Mouse (Mus musculus): ENCODE data around the gene Zfp598. TPM values are rescaled to one million over a fixed set of nuclear protein-coding genes. Genes with fewer than 3 reads are reported as not detected.

Gene Zfp598
- total and polyA plus RNA-seq, 3 experiments = 22.1 to 54.0 (median 31.8) TPM

- TF ChIP-seq ETS1 (conservative IDR thresholded peaks at IDR 0.05; ENCODE audit: low read depth, low read length) = no peak
- TF ChIP-seq SMC3 (IDR thresholded peaks at IDR 0.05; ENCODE audit: low read depth, low read length) = no peak
- peak; percentile 11 for TF ChIP-seq RAD21 (IDR thresholded peaks at IDR 0.05; ENCODE audit: low read depth, low read length)
- peak in 1 of 2 experiments; percentile 57; a peak in 2 of 4 replicates for TF ChIP-seq CTCF (conservative IDR thresholded peaks at IDR 0.05 in 1 of 2, IDR thresholded peaks at IDR 0.05 in 1 of 2; ENCODE audit: low read depth in 2 of 2, low read length in 2 of 2)
- peak; percentile 89 for TF ChIP-seq TBP (conservative IDR thresholded peaks at IDR 0.05; ENCODE audit: low read depth, low read length)
- Histone ChIP-seq H3K9ac (ENCODE audit: insufficient read depth, low read depth) (no peak overlapping the region), H3K27me3 (replicated peaks) (no peaks in the 10 kb centered on the region), H3K4me3 (replicated peaks in 1 of 3; ENCODE audit: low read depth in 2 of 3, low read length in 2 of 3, poor library complexity in 1 of 3) (no peak overlapping the region), H3K27ac (ENCODE audit: insufficient read depth, low read depth) (no peak overlapping the region), H3K9me3 (replicated peaks; ENCODE audit: low read length) (no peaks in the 10 kb centered on the region), H3K4me1 (ENCODE audit: control insufficient read depth in 1 of 2, insufficient read depth in 2 of 2) (peaks cover 5 to 26% of the 10 kb centered on the region in 2 experiments; a peak in 3 of 4 replicates), H3K36me3 (replicated peaks in 1 of 2; ENCODE audit: control insufficient read depth in 1 of 2, insufficient read depth in 1 of 2, low read length in 1 of 2) (peaks cover 16% of the 10 kb centered on the region in 2 experiments), H3K4me2 (ENCODE audit: insufficient read depth, low read depth, poor library complexity, severe bottlenecking) (no peak overlapping the region), H3K79me2 (replicated peaks; ENCODE audit: control insufficient read depth, extremely low read depth, insufficient read depth, poor library complexity, severe bottlenecking) (peaks cover 26% of the 10 kb centered on the region)
- dilution Hi-C loops (cut with MboI; ENCODE audit: extremely low pct_ligation_motif_present, extremely low pct_unique_long_range_greater_than_20kb, low sequenced_read_pairs) (no loop called here), in situ Hi-C loops (cut with MboI; ENCODE audit: low pct_ligation_motif_present, low pct_unique_long_range_greater_than_20kb, low sequenced_read_pairs) (no loop called here)
- DNase-seq (ENCODE audit: extremely low read depth) = no peak
Measured at GRCm38 (mm10) chr17:24725637-24726390, 56.3 kb downstream of the Zfp598 start.

GRCm38 (mm10) chr17:24727618-24728017 lies 58.1 kb downstream of the Zfp598 start, which contains the start of gene Rpl3l:
Rpl3l (plus strand) TSS chr17:24727820.
- DNase-seq (ENCODE audit: extremely low read depth) = no peak
- H3K9me3 ChIP-seq (replicated peaks; ENCODE audit: low read length) = no peaks in the 10 kb centered on the region
- H3K27ac ChIP-seq (ENCODE audit: insufficient read depth, low read depth) = no peak within 1 kb of the TSS
- peaks cover under 1 to 23% of the 10 kb centered on the region in 2 experiments; a peak in 3 of 4 replicates for H3K4me1 ChIP-seq (ENCODE audit: control insufficient read depth in 1 of 2, insufficient read depth in 2 of 2)
- TF ChIP-seq RAD21 (IDR thresholded peaks at IDR 0.05; ENCODE audit: low read depth, low read length) = no peak
- TF ChIP-seq MEF2A (IDR thresholded peaks at IDR 0.05; ENCODE audit: borderline replicate concordance, low read depth, low read length) = no peak
- no peak for TF ChIP-seq ZMIZ1 (IDR thresholded peaks at IDR 0.05; ENCODE audit: low read depth, low read length)
- no peak for TF ChIP-seq TCF12 (IDR thresholded peaks at IDR 0.05; ENCODE audit: low read depth, low read length)
- no peak for TF ChIP-seq GABPA (IDR thresholded peaks at IDR 0.05; ENCODE audit: insufficient replicate concordance, low read depth, low read length)
- no peak for TF ChIP-seq USF1 (IDR thresholded peaks at IDR 0.05; ENCODE audit: low read depth, low read length)
- TF ChIP-seq IRF4 (IDR thresholded peaks at IDR 0.05; ENCODE audit: low read depth, low read length) = no peak
- in situ Hi-C loops (cut with MboI; ENCODE audit: low pct_ligation_motif_present, low pct_unique_long_range_greater_than_20kb, low sequenced_read_pairs) = no loop called here
- no peak within 1 kb of the TSS for H3K4me2 ChIP-seq (ENCODE audit: insufficient read depth, low read depth, poor library complexity, severe bottlenecking)
- no peak within 1 kb of the TSS for H3K4me3 ChIP-seq (replicated peaks in 1 of 3; ENCODE audit: low read depth in 2 of 3, low read length in 2 of 3, poor library complexity in 1 of 3)
- dilution Hi-C loops (cut with MboI; ENCODE audit: extremely low pct_ligation_motif_present, extremely low pct_unique_long_range_greater_than_20kb, low sequenced_read_pairs) = no loop called here
- H3K9ac ChIP-seq (ENCODE audit: insufficient read depth, low read depth) = no peak within 1 kb of the TSS
- peaks cover 11% of the 10 kb centered on the region; the same call in 1 of the 2 replicates for H3K79me2 ChIP-seq (replicated peaks; ENCODE audit: control insufficient read depth, extremely low read depth, insufficient read depth, poor library complexity, severe bottlenecking)
- H3K36me3 ChIP-seq (replicated peaks in 1 of 2; ENCODE audit: control insufficient read depth in 1 of 2, insufficient read depth in 1 of 2, low read length in 1 of 2) = peaks cover under 1% of the 10 kb centered on the region in 2 experiments
- H3K27me3 ChIP-seq (replicated peaks) = no peaks in the 10 kb centered on the region

DNA sequence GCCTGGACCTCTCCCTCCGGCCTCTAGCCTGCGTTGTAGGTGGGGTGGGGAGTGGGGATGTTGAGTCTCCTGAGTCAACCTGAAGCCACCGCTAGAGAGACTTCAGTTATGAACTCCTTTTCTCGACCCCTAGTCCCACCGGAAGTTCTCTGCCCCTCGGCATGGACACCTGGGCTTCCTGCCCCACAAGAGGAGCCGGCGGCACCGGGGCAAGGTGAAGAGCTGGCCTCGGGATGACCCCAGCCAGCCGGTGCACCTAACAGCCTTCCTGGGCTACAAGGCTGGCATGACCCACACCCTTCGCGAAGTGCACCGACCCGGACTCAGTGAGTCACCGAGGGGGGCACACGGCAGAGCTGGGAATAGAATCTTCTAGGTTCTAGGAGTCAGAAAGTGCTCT lies 58.7 kb downstream of the Zfp598 start:
- H3K27ac ChIP-seq (ENCODE audit: insufficient read depth, low read depth) = no peak overlapping the region
- no peak for DNase-seq (ENCODE audit: extremely low read depth)
- no peaks in the 10 kb centered on the region for H3K27me3 ChIP-seq (replicated peaks)
- no peak overlapping the region for H3K4me3 ChIP-seq (replicated peaks in 1 of 3; ENCODE audit: low read depth in 2 of 3, low read length in 2 of 3, poor library complexity in 1 of 3)
- no peaks in the 10 kb centered on the region for H3K9me3 ChIP-seq (replicated peaks; ENCODE audit: low read length)
- dilution Hi-C loops (cut with MboI; ENCODE audit: extremely low pct_ligation_motif_present, extremely low pct_unique_long_range_greater_than_20kb, low sequenced_read_pairs) (no loop called here), in situ Hi-C loops (cut with MboI; ENCODE audit: low pct_ligation_motif_present, low pct_unique_long_range_greater_than_20kb, low sequenced_read_pairs) (no loop called here)
- H3K9ac ChIP-seq (ENCODE audit: insufficient read depth, low read depth) = no peak overlapping the region
- peaks cover 0 to 24% of the 10 kb centered on the region in 2 experiments; a peak in 2 of 4 replicates for H3K4me1 ChIP-seq (ENCODE audit: control insufficient read depth in 1 of 2, insufficient read depth in 2 of 2)
- peaks cover 7% of the 10 kb centered on the region; the same call in 1 of the 2 replicates for H3K79me2 ChIP-seq (replicated peaks; ENCODE audit: control insufficient read depth, extremely low read depth, insufficient read depth, poor library complexity, severe bottlenecking)
- H3K4me2 ChIP-seq (ENCODE audit: insufficient read depth, low read depth, poor library complexity, severe bottlenecking) = no peak overlapping the region
- peaks cover 0 to 2% of the 10 kb centered on the region in 2 experiments for H3K36me3 ChIP-seq (replicated peaks in 1 of 2; ENCODE audit: control insufficient read depth in 1 of 2, insufficient read depth in 1 of 2, low read length in 1 of 2)
- TF ChIP-seq JUN (IDR thresholded peaks at IDR 0.05; ENCODE audit: insufficient read depth, low read depth, low read length) (no peak), TBP (conservative IDR thresholded peaks at IDR 0.05; ENCODE audit: low read depth, low read length) (no peak), ZMIZ1 (IDR thresholded peaks at IDR 0.05; ENCODE audit: low read depth, low read length) (no peak), ELF1 (IDR thresholded peaks at IDR 0.05; ENCODE audit: low read depth, low read length) (no peak), RAD21 (IDR thresholded peaks at IDR 0.05; ENCODE audit: low read depth, low read length) (no peak), PAX5 (IDR thresholded peaks at IDR 0.05; ENCODE audit: low read length) (no peak), CHD1 (IDR thresholded peaks at IDR 0.05; ENCODE audit: low read depth, low read length) (no peak), CHD2 (IDR thresholded peaks at IDR 0.05; ENCODE audit: low read length) (no peak), RCOR1 (conservative IDR thresholded peaks at IDR 0.05; ENCODE audit: low read depth, low read length) (no peak), ETS1 (conservative IDR thresholded peaks at IDR 0.05; ENCODE audit: low read depth, low read length) (no peak), SIN3A (IDR thresholded peaks at IDR 0.05; ENCODE audit: low read length) (no peak), TCF12 (IDR thresholded peaks at IDR 0.05; ENCODE audit: low read depth, low read length) (no peak), NRF1 (IDR thresholded peaks at IDR 0.05; ENCODE audit: low read depth, low read length) (no peak), POLR2AphosphoS2 (IDR thresholded peaks at IDR 0.05; ENCODE audit: low read depth, low read length) (no peak), ZNF384 (IDR thresholded peaks at IDR 0.05; ENCODE audit: low read depth, low read length) (no peak), IRF4 (IDR thresholded peaks at IDR 0.05; ENCODE audit: low read depth, low read length) (no peak)

All from CH12.LX (cell line).